Mouse (Mus musculus): ENCODE measurements at regions not wholly inside any gene's neighbourhood (a gene's known extent, or its start where the extent isn't known, plus 50 kb on each side); places are given as distances from the start of the nearest gene placed in this dataset.

GRCm38 (mm10) chr15:59887381-59888130 lies 128.9 kb downstream of the 4933412E24Rik start:
- no peak overlapping the region for H3K4me3 ChIP-seq
- H3K9ac ChIP-seq, result no peak overlapping the region
- H3K9me3 ChIP-seq, result no peaks in the 10 kb centered on the region
- ATAC-seq (ENCODE audit: insufficient number of reproducible peaks, low FRiP score, low TSS enrichment, low read depth), result no peak
- H3K27ac ChIP-seq, result no peak overlapping the region
- no peaks in the 10 kb centered on the region for H3K4me1 ChIP-seq
- no peak overlapping the region for H3K4me2 ChIP-seq
- WGBS, result 52% methylated on average over 5 of the region's 5 CpGs
- no peaks in the 10 kb centered on the region for H3K27me3 ChIP-seq
- H3K36me3 ChIP-seq, result no peaks in the 10 kb centered on the region

GRCm38 (mm10) chr15:59886036-59886435 lies 130.4 kb downstream of the 4933412E24Rik start:
- WGBS, result 66% methylated on average over 2 of the region's 2 CpGs
- H3K4me3 ChIP-seq, result no peak overlapping the region
- no peaks in the 10 kb centered on the region for H3K27me3 ChIP-seq
- no peaks in the 10 kb centered on the region for H3K4me1 ChIP-seq
- ATAC-seq (ENCODE audit: insufficient number of reproducible peaks, low FRiP score, low TSS enrichment, low read depth), result no peak
- no peak overlapping the region for H3K27ac ChIP-seq
- no peaks in the 10 kb centered on the region for H3K36me3 ChIP-seq
- no peak overlapping the region for H3K4me2 ChIP-seq
- H3K9ac ChIP-seq, result no peak overlapping the region
- H3K9me3 ChIP-seq, result no peaks in the 10 kb centered on the region

- Histone ChIP-seq H3K4me2 (no peak overlapping the region), H3K27me3 (no peaks in the 10 kb centered on the region), H3K4me3 (no peak overlapping the region), H3K27ac (no peak overlapping the region), H3K4me1 (no peaks in the 10 kb centered on the region), H3K9ac (no peak overlapping the region), H3K36me3 (no peaks in the 10 kb centered on the region), H3K9me3 (no peaks in the 10 kb centered on the region)
- WGBS, result 81% methylated on average over 5 of the region's 5 CpGs
- no peak for ATAC-seq (ENCODE audit: insufficient number of reproducible peaks, low FRiP score, low TSS enrichment, low read depth)
These were observed 134.0 kb downstream of the 4933412E24Rik start for GRCm38 (mm10) chr15:59882444-59882843.

- Histone ChIP-seq H3K4me1 (no peaks in the 10 kb centered on the region), H3K4me3 (no peak overlapping the region), H3K4me2 (no peak overlapping the region), H3K9me3 (no peaks in the 10 kb centered on the region), H3K27ac (no peak overlapping the region), H3K36me3 (no peaks in the 10 kb centered on the region), H3K9ac (no peak overlapping the region), H3K27me3 (no peaks in the 10 kb centered on the region)
- WGBS, result 89% methylated on average over 5 of the region's 5 CpGs
- no peak for ATAC-seq (ENCODE audit: insufficient number of reproducible peaks, low FRiP score, low TSS enrichment, low read depth)
These were observed 136.0 kb downstream of the 4933412E24Rik start for GRCm38 (mm10) chr15:59880426-59880825.

- Histone ChIP-seq H3K27me3 (no peaks in the 10 kb centered on the region), H3K9ac (no peak overlapping the region), H3K4me2 (no peak overlapping the region), H3K4me1 (no peaks in the 10 kb centered on the region), H3K9me3 (no peaks in the 10 kb centered on the region), H3K36me3 (no peaks in the 10 kb centered on the region), H3K27ac (no peak overlapping the region), H3K4me3 (no peak overlapping the region)
- WGBS, result 82% methylated on average over 4 of the region's 4 CpGs
- ATAC-seq (ENCODE audit: insufficient number of reproducible peaks, low FRiP score, low TSS enrichment, low read depth), result no peak
These were observed 137.1 kb downstream of the 4933412E24Rik start for GRCm38 (mm10) chr15:59879311-59879710.

- Histone ChIP-seq H3K4me2 (no peak overlapping the region), H3K27me3 (no peaks in the 10 kb centered on the region), H3K27ac (no peak overlapping the region), H3K4me1 (no peaks in the 10 kb centered on the region), H3K4me3 (no peak overlapping the region), H3K9me3 (no peaks in the 10 kb centered on the region), H3K9ac (no peak overlapping the region), H3K36me3 (no peaks in the 10 kb centered on the region)
- ATAC-seq (ENCODE audit: insufficient number of reproducible peaks, low FRiP score, low TSS enrichment, low read depth), result no peak
- 58% methylated on average over 7 of the region's 7 CpGs for WGBS
These were observed 140.1 kb downstream of the 4933412E24Rik start for GRCm38 (mm10) chr15:59876279-59876742.

- H3K4me3 ChIP-seq, result no peak overlapping the region
- no peak overlapping the region for H3K4me2 ChIP-seq
- no peak for ATAC-seq (ENCODE audit: insufficient number of reproducible peaks, low FRiP score, low TSS enrichment, low read depth)
- H3K9ac ChIP-seq, result no peak overlapping the region
- H3K27ac ChIP-seq, result no peak overlapping the region
- 88% methylated on average over 8 of the region's 8 CpGs for WGBS
- H3K4me1 ChIP-seq, result no peaks in the 10 kb centered on the region
- no peaks in the 10 kb centered on the region for H3K36me3 ChIP-seq
- H3K9me3 ChIP-seq, result no peaks in the 10 kb centered on the region
- H3K27me3 ChIP-seq, result no peaks in the 10 kb centered on the region
These were observed 149.7 kb downstream of the 4933412E24Rik start for GRCm38 (mm10) chr15:59866701-59867100.

- Histone ChIP-seq H3K4me1 (no peaks in the 10 kb centered on the region), H3K4me3 (no peak overlapping the region), H3K36me3 (no peaks in the 10 kb centered on the region), H3K9ac (no peak overlapping the region), H3K27ac (no peak overlapping the region), H3K27me3 (no peaks in the 10 kb centered on the region), H3K9me3 (no peaks in the 10 kb centered on the region), H3K4me2 (0 out of 2 replicates have a peak overlapping the region, but pooled peaks have one; percentile 26)
- 47% methylated on average over 18 of the region's 18 CpGs for WGBS
- ATAC-seq (ENCODE audit: insufficient number of reproducible peaks, low FRiP score, low TSS enrichment, low read depth), result no peak
These were observed 151.5 kb downstream of the 4933412E24Rik start for GRCm38 (mm10) chr15:59864746-59865499.

- no peaks in the 10 kb centered on the region for H3K4me1 ChIP-seq
- no peaks in the 10 kb centered on the region for H3K27me3 ChIP-seq
- no peak overlapping the region for H3K27ac ChIP-seq
- no peak for ATAC-seq (ENCODE audit: insufficient number of reproducible peaks, low FRiP score, low TSS enrichment, low read depth)
- H3K36me3 ChIP-seq, result no peaks in the 10 kb centered on the region
- no peak overlapping the region for H3K9ac ChIP-seq
- H3K9me3 ChIP-seq, result no peaks in the 10 kb centered on the region
- WGBS, result 57% methylated on average over 12 of the region's 12 CpGs
- no peak overlapping the region for H3K4me2 ChIP-seq
- H3K4me3 ChIP-seq, result no peak overlapping the region
These were observed 164.0 kb downstream of the 4933412E24Rik start for GRCm38 (mm10) chr15:59852271-59853000.

GRCm38 (mm10) chr15:59845158-59845739 lies 171.2 kb downstream of the 4933412E24Rik start:
- Histone ChIP-seq H3K27me3 (no peaks in the 10 kb centered on the region), H3K4me2 (no peak overlapping the region), H3K9me3 (no peaks in the 10 kb centered on the region), H3K27ac (no peak overlapping the region), H3K4me1 (0 out of 2 replicates have a peak, but pooled peaks cover 2% of the 10 kb centered on the region), H3K9ac (no peak overlapping the region), H3K4me3 (no peak overlapping the region), H3K36me3 (no peaks in the 10 kb centered on the region)
- 59% methylated on average over 7 of the region's 7 CpGs for WGBS
- ATAC-seq (ENCODE audit: insufficient number of reproducible peaks, low FRiP score, low TSS enrichment, low read depth), result no peak

GRCm38 (mm10) chr15:59836631-59837030 lies 179.8 kb downstream of the 4933412E24Rik start:
- 56% methylated on average over 5 of the region's 5 CpGs for WGBS
- Histone ChIP-seq H3K4me2 (no peak overlapping the region), H3K27me3 (no peaks in the 10 kb centered on the region), H3K36me3 (no peaks in the 10 kb centered on the region), H3K4me1 (0 out of 2 replicates have a peak, but pooled peaks cover 5% of the 10 kb centered on the region), H3K4me3 (no peak overlapping the region), H3K9me3 (no peaks in the 10 kb centered on the region), H3K27ac (no peak overlapping the region), H3K9ac (no peak overlapping the region)
- ATAC-seq (ENCODE audit: insufficient number of reproducible peaks, low FRiP score, low TSS enrichment, low read depth), result no peak
